Mouse (Mus musculus) intestine, embryonic 14.5 days (tissue): ENCODE data around the gene Cmtr2. TPM values are rescaled to one million over a fixed set of nuclear protein-coding genes. Genes with fewer than 3 reads are reported as not detected.

ENCODE experiments used
- ATAC-seq: fragments of 200-750 bp; cut with Nextera tagmentation; replicated peaks from 2 replicates; pipeline ENCODE4 v1.8.0; 2017; ENCODE audit warnings: low read depth, moderate number of reproducible peaks, moderate TSS enrichment, moderate library complexity; ENCODE audit not compliant: low FRiP score, low TSS enrichment
- DNase-seq: peaks from one replicate; pipeline ENCODE4 v3.0.0-alpha.2; 2018; ENCODE audit warnings: low spot score
- H3K27ac ChIP-seq: fragments of 300-500 bp; sonication (generic); 2 replicates; pipeline ENCODE4 v1.5.1; 2014; ENCODE audit warnings: low read depth, mild to moderate bottlenecking, control low read depth
- H3K27me3 ChIP-seq: fragments of 300-500 bp; sonication (generic); replicated peaks from 2 replicates; pipeline ENCODE4 v1.6.1; 2014; ENCODE audit warnings: low read length, control low read depth; ENCODE audit not compliant: control insufficient read depth, insufficient read depth
- H3K36me3 ChIP-seq: fragments of 300-500 bp; sonication (generic); 2 replicates; pipeline ENCODE4 v1.6.1; 2014; ENCODE audit warnings: low read length, control low read depth; ENCODE audit not compliant: control insufficient read depth, insufficient read depth
- H3K4me1 ChIP-seq: fragments of 300-500 bp; sonication (generic); replicated peaks from 2 replicates; pipeline ENCODE4 v1.6.1; 2014; ENCODE audit warnings: low read length, control low read depth, mixed read lengths; ENCODE audit not compliant: control insufficient read depth, insufficient read depth
- H3K4me2 ChIP-seq: fragments of 300-500 bp; sonication (generic); 2 replicates; pipeline ENCODE4 v1.6.1; 2014; ENCODE audit warnings: low read length
- H3K4me3 ChIP-seq: fragments of 300-500 bp; sonication (generic); 2 replicates; pipeline ENCODE4 v1.5.1; 2014; ENCODE audit warnings: low read depth, low read length, control low read depth, mixed read lengths
- H3K9ac ChIP-seq: fragments of 300-500 bp; sonication (generic); 2 replicates; pipeline ENCODE4 v1.6.1; 2014; ENCODE audit warnings: mild to moderate bottlenecking, low read length
- H3K9me3 ChIP-seq: fragments of 300-500 bp; sonication (generic); 2 replicates; pipeline ENCODE4 v1.6.1; 2016; ENCODE audit warnings: low read length, control low read depth; ENCODE audit not compliant: control insufficient read depth
- WGBS: fragments of 180-500 bp; shearing (Covaris S2); extraction: QIAGEN DNeasy Blood & Tissue Kit; methylation state at CpG from one replicate; pipeline ENCODE4 v1.1.7; 2014; 5-methylcytosine and 5-hydroxymethylcytosine counted together
- polyA plus RNA-seq: library from polyadenylated mRNA; unstranded; fragments of >200 nt; fragmentation: Nextera tagmentation; extraction: Ambion mirVana; gene quantifications from 2 replicates; pipeline ENCODE4 v1.2.1, GENCODE M21; 2014

Gene Cmtr2
- polyA plus RNA-seq = 9.4 and 10.8 TPM in 2 replicates

- no peak within 1 kb of the TSS for H3K27ac ChIP-seq
- H3K4me2 ChIP-seq = no peak within 1 kb of the TSS
- DNase-seq (no peak), ATAC-seq (no peak)
- no peak within 1 kb of the TSS for H3K4me3 ChIP-seq
- H3K36me3 ChIP-seq = no peaks in the 10 kb centered on the region
- H3K27me3 ChIP-seq = no peaks in the 10 kb centered on the region
- WGBS = 67% methylated on average over 7 of the region's 7 CpGs
- H3K4me1 ChIP-seq = no peaks in the 10 kb centered on the region; the same call in 1 of the 2 replicates
- H3K9me3 ChIP-seq = no peaks in the 10 kb centered on the region
- no peak within 1 kb of the TSS for H3K9ac ChIP-seq
Observed at GRCm38 (mm10) chr8:110215365-110215764, at the start of gene Cmtr2. Gene Cmtr2, plus strand, starts transcription at chr8:110215665.

DNA sequence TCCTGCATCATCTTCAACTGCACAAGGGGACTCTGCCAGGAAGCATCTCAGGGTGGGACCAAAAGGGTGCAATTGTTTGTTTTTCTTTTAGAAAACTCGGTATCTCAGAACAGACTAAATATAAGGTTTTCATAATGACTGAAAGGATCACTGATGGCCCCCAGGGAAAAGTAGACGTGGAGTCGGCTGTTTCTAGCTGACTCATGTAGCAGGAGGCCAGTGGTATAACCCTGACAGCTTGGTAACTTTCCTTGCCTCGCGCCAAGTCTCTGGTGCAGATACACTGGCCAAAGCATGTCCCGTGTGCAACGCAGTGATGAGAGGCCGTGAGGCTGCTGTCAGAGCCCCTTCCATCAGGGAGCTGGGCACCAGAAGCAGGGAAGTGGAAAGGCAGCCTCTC is 49.2 kb upstream of the Cmtr2 start:
- DNase-seq = no peak
- 79% methylated on average over 8 of the region's 8 CpGs for WGBS
- H3K27me3 ChIP-seq = peaks cover 28% of the 10 kb centered on the region
- H3K9me3 ChIP-seq = no peaks in the 10 kb centered on the region
- ATAC-seq = no peak
- no peak overlapping the region for H3K9ac ChIP-seq
- H3K4me2 ChIP-seq = no peak overlapping the region
- H3K27ac ChIP-seq = no peak overlapping the region
- no peaks in the 10 kb centered on the region for H3K4me1 ChIP-seq
- H3K36me3 ChIP-seq = no peaks in the 10 kb centered on the region
- H3K4me3 ChIP-seq = no peak overlapping the region

- ATAC-seq (peak; percentile 50; the same call in 1 of the 2 replicates), DNase-seq (peak; percentile 80)
- Histone ChIP-seq H3K4me1 (no peaks in the 10 kb centered on the region), H3K4me2 (no peak within 1 kb of the TSS; the same call in 1 of the 2 replicates), H3K9me3 (no peaks in the 10 kb centered on the region), H3K27ac (no peak within 1 kb of the TSS), H3K4me3 (no peak within 1 kb of the TSS), H3K9ac (no peak within 1 kb of the TSS), H3K36me3 (no peaks in the 10 kb centered on the region), H3K27me3 (peaks cover 28% of the 10 kb centered on the region)
- under 1% methylated on average over 33 of the region's 33 CpGs for WGBS
Observed at GRCm38 (mm10) chr8:110168046-110168445, 47.4 kb upstream of the Cmtr2 start, which contains the start of gene Calb2. Gene Calb2, minus strand, starts transcription at chr8:110168210.

GRCm38 (mm10) chr8:110172161-110172560 is 43.3 kb upstream of the Cmtr2 start:
- no peak overlapping the region for H3K4me3 ChIP-seq
- H3K4me2 ChIP-seq = no peak overlapping the region
- no peak overlapping the region for H3K9ac ChIP-seq
- no peaks in the 10 kb centered on the region for H3K4me1 ChIP-seq
- H3K9me3 ChIP-seq = no peaks in the 10 kb centered on the region
- ATAC-seq (no peak), DNase-seq (no peak)
- H3K27me3 ChIP-seq = peaks cover 29% of the 10 kb centered on the region
- H3K36me3 ChIP-seq = no peaks in the 10 kb centered on the region
- no peak overlapping the region for H3K27ac ChIP-seq
- WGBS = 58% methylated on average over 6 of the region's 6 CpGs

DNA sequence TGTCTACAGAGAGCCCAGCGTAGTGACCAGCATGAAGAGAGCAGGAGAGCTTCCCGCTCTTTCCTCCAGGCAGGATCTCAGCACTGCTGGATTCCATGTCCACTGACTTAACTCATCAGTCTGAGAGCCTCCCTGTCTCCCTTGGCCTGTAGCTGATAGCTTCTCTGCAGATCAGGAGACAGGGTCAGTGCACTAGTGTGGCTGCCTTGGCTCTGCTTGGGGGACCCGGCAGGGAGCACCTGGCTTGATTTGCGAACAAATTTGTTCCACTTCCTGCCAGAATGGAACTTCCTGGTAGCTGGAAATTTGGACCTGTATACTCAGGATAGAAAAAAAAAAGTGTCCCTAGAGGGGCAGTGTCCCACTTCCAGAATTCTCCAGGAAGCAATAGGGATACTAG is 40.6 kb upstream of the Cmtr2 start:
- ATAC-seq (no peak), DNase-seq (no peak)
- Histone ChIP-seq H3K9me3 (no peaks in the 10 kb centered on the region), H3K4me3 (no peak overlapping the region), H3K9ac (no peak overlapping the region), H3K36me3 (no peaks in the 10 kb centered on the region), H3K4me1 (no peaks in the 10 kb centered on the region), H3K27me3 (0 out of 2 replicates have a peak, but pooled peaks cover 5% of the 10 kb centered on the region), H3K27ac (no peak overlapping the region), H3K4me2 (no peak overlapping the region)
- 90% methylated on average over 4 of the region's 4 CpGs for WGBS

- ATAC-seq = no peak
- Histone ChIP-seq H3K4me1 (no peaks in the 10 kb centered on the region), H3K9ac (no peak overlapping the region), H3K36me3 (no peaks in the 10 kb centered on the region), H3K4me3 (no peak overlapping the region), H3K27me3 (0 out of 2 replicates have a peak, but pooled peaks cover 5% of the 10 kb centered on the region), H3K4me2 (peak overlapping the region; percentile 20; the same call in 1 of the 2 replicates), H3K9me3 (no peaks in the 10 kb centered on the region), H3K27ac (no peak overlapping the region)
- 18% methylated on average over 22 of the region's 22 CpGs for WGBS
- DNase-seq = no peak
Observed at GRCm38 (mm10) chr8:110177359-110178155, 37.9 kb upstream of the Cmtr2 start.

DNA sequence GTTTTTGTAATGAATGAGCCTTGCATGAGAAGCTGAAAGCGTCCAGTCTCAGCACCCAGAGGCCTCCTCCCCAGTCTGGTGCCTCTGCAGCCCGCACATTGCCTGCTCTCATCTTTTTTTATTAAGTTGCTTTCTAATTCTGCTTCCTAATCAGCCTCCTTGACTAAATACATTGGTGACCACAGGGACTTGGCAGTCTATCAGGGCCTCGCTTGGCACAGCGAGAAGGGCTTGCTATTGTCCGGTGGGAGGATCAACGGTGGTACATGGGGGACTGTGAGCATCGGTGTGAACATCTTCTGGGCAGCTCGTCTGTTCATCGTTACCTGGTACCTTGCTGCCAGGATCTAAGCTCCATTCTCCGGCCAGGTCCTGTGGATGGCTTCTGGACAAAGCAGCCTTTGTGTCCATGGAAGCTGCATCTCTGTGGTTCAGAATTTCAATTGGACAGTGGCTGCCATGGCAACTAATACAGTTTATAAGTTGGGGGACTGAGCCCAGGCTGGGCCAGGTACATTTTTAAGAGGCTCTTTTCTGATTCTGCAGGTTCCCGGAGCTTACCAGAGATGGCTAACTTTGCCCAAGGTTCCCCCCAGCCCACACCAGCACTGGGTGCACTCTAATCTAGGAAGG is 32.6 kb upstream of the Cmtr2 start:
- Histone ChIP-seq H3K27ac (no peak overlapping the region), H3K4me1 (no peaks in the 10 kb centered on the region), H3K9me3 (no peaks in the 10 kb centered on the region), H3K27me3 (no peaks in the 10 kb centered on the region), H3K4me3 (no peak overlapping the region), H3K4me2 (no peak overlapping the region), H3K9ac (no peak overlapping the region), H3K36me3 (no peaks in the 10 kb centered on the region)
- DNase-seq (no peak), ATAC-seq (no peak)
- 89% methylated on average over 11 of the region's 11 CpGs for WGBS

DNA sequence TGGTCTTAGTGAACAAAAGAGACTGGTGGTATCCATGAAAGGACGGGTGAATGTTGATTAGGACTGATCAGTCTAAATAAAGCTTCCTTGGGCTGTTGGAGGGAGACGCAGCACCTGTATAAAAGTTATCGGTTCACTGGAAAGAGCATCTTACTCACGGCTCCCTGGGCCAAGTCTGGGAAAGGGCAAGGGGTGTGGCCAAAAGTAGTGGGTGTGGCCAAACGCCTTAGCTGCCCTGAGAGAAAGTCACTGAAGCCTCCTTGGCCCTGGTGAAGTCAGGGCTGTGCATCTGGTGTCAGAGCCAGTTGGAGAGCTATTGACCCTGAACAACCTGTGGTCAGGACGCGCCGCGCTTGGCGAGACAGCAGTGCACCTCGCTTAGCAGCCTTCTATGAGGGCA is 31.7 kb upstream of the Cmtr2 start:
- 17% methylated on average over 11 of the region's 11 CpGs for WGBS
- no peaks in the 10 kb centered on the region for H3K27me3 ChIP-seq
- DNase-seq = no peak

More for the DNA sequence above, 31.7 kb upstream of the Cmtr2 start:
- no peaks in the 10 kb centered on the region for H3K36me3 ChIP-seq
- H3K27ac ChIP-seq = no peak overlapping the region
- H3K9ac ChIP-seq = no peak overlapping the region
- ATAC-seq = no peak
- H3K9me3 ChIP-seq = no peaks in the 10 kb centered on the region
- H3K4me1 ChIP-seq = no peaks in the 10 kb centered on the region
- H3K4me2 ChIP-seq = no peak overlapping the region
- no peak overlapping the region for H3K4me3 ChIP-seq
